Mouse (Mus musculus) gastrocnemius, postnatal 10 days (tissue): ENCODE measurements at regions not wholly inside any gene's neighbourhood (a gene's known extent, or its start where the extent isn't known, plus 50 kb on each side); places are given as distances from the start of the nearest gene placed in this dataset.

Experiments
- DNase-seq: peaks from one replicate; pipeline ENCODE4 v3.0.0; 2021; ENCODE audit warnings: mixed read lengths

DNA sequence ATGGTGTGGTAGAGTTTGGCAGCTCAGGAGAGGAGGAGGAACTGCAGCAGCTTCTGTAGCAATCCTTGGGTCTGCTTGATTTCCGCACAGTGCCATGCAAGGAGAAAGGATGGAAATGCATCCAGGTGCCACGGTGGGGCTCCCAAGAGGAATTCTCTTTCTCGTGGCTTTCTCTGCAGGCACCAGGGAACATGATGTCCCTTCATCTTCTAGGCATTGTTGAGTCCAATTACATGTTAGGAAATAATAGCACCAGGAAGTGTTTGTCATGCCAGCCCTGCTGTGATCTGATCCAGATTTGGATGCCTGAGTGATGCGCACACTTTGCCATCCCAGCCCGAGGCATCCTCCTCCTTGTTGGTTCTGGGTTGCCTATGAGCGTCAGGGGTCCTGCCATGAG, 72.6 kb upstream of the Agap1 start:
- no peak for DNase-seq

DNA sequence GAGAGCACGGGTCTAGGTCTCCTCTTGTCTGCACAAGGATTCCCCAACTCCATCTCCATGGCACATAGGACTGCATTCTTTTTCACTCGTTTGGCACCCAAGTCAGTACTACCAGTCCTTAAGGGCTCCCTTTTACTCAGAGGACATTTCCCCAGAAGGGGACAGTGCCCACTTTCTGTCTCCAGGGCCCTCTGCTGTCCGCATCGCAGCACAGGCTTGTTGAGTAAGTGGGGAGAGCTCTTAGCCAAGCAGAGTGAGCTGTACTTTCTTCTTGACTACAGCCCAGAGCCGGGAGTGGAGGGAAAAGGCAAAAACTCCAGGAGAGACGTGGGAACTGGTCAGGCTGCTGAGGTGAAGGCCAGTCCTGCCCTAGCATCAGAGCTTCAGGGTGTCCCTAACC, 69.5 kb upstream of the Agap1 start:
- no peak for DNase-seq

DNA sequence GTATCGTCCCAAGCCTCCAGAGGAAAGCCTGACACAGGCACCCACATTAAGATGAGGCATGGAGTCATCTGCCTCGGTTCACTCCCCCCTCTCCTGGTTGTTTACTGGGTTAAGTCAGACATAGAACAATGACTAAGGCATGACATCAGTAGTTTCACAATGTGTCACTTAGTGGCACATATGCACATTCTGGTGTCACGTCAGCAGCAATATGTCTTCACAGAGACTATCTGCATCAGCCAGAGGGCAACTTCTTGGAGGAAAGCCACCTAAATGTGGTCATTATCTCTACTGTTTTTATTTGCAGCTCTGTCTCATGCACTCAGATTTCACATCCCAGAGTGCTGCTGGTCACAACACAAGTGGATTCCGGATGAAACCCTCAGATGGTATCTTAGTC, 61.9 kb upstream of the Agap1 start:
- DNase-seq, result no peak

DNA sequence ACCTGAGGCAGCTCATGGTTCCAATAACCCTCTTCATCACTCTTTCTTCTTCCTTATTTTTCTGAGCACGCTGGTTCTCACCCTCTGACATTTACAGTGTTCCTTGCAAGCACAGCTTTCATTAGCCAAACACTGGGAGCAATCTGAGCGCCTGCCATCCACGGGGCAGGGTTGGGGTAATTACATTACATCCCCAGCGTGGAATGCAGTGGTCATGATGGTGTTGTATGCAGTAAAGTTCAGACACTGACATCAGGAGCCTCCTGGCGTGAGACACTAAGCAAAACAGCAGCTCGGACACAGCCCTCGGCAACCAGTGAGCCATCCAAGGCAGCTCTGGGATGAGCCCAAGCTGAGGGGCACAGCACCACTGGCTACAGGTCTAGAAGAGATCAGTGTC, 60.1 kb upstream of the Agap1 start:
- DNase-seq, result no peak

DNA sequence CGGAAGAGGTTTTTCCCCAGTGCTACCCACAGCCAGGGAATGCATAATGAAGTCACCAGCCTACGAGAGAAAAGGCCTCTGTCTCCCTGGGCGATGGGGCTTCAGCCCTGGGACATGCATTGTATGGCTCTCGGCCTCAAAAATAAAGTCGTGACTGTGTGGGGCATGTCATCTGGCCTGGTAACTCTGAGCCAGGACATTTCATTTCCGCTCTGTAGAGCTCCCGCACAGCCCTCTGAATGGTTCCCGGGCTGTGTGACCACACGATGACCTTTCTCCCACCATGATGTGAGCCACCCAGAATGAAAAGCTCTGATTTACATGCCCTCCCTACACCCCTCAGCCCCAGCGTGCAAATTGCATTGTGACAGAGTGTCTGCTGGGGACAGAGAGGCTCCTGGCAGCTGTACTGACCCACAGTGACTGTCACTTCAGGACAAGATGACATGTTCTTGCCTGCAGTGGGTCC, 53.8 kb upstream of the Agap1 start:
- no peak for DNase-seq

DNA sequence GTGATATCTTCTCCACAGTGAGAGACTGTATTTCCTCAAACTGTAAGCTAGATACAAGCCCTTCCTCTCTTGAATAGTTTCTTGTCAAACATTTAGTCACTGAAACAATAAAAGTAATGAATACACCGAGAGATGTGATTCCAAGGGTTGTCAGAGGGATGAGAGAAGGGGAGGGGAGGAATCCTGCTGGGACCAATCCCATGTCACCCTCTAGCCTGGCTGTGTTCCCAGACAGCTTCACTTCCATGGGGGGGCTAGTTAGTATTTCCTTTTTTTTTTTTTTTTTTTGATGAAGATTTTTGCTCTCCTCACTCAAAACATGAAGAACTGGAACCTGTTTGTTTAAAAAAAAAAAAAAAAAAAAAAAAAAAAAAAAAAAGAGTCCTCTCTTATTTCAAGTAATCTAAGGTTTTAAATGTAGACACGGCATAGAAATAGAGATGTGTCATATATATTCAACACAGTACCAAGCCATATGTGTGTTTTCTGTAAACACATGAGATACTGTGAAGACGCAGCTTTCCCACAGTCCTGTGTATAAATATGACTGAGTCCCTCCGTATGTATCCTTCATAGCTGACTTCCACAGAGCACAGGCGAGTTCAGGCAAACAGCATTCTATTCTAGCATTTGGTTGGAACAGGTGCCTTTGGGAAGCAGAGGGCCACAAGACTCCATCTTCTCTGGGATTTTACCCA, 51.9 kb upstream of the Agap1 start:
- DNase-seq, result no peak

DNA sequence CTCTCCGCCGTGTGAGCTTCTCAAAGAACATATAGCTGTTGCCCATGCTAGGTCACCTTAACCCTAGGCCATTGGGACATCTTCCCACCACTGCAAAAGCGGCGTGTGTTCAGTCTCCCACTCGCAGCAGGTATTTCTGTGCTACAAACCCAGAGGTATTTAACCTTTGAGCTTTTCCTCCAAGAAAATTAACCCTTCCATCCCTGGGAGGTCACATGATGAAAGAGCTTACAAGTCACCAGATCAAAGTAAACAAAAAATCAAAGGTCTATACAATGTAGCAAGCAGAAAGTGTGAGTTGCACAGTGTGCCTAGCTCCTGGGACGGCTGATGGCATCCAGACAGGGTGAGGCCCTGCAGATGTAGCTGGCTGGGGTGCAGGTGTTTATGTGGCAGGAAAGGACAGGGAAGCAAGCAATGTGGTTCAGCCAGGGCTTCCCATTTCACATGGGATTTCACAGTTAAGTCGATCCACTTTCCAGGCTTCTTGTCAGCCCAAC, 51.0 kb upstream of the Agap1 start:
- DNase-seq, result no peak
